Mouse (Mus musculus) liver, adult (tissue): Measurements from ENCODE around the gene Emx1.

ENCODE experiments used
- GATA4 ChIP-seq: IDR thresholded peaks from 2 replicates; pipeline ENCODE4 v1.6.1; 2014; ENCODE audit warnings: mild to moderate bottlenecking, low read length; ENCODE audit not compliant: insufficient replicate concordance

Emx1 gene

GRCm38 (mm10) chr6:85219706-85220105, 32.5 kb downstream of the Emx1 start:
- TF ChIP-seq GATA4 = no peak

DNA sequence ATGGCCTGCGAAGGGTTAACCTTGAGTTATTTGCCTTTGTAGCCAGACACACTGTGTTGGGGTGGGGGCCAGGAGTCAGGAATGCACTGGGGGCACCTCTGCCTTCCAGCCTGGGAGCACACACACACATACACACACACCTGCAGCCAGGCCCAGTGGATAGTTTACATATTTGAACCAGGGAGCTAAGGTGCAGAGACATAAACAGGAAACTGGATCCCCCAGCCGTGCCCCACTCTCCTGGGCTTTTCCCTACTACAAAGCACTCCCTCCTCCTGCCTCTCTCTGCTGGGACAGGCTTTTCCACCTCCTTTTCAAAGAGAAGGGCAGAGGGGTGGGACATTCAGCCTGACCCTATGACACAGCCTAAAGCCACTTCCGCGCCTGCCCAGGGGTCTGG, 33.7 kb downstream of the Emx1 start:
- no peak for TF ChIP-seq GATA4

- TF ChIP-seq GATA4 = no peak
These were observed 35.3 kb downstream of the Emx1 start for GRCm38 (mm10) chr6:85222551-85222950.

GRCm38 (mm10) chr6:85223498-85224150, 36.4 kb downstream of the Emx1 start:
- no peak for TF ChIP-seq GATA4

DNA sequence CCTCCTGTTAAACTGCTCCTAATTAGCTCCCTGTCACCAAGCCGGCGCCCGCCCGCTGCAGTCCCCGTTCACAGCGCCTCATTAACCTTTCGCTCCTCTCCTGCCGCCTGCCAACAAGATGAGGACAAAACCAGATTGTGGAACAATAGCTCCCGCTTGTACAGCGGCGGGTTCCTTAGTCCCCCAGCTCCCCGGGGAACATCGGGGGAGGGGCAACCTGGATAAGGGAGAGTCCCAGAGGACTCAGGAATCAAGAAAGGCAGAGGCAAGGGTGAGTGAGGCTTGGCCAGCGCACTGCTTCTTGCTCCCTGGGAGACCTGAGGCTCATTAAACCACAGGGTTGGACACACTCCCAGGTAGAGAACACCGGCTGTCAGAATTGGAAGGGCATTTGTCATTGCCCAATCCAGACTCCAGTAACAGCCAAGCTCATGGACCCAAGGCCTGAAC, 37.2 kb downstream of the Emx1 start:
- no peak for TF ChIP-seq GATA4

DNA sequence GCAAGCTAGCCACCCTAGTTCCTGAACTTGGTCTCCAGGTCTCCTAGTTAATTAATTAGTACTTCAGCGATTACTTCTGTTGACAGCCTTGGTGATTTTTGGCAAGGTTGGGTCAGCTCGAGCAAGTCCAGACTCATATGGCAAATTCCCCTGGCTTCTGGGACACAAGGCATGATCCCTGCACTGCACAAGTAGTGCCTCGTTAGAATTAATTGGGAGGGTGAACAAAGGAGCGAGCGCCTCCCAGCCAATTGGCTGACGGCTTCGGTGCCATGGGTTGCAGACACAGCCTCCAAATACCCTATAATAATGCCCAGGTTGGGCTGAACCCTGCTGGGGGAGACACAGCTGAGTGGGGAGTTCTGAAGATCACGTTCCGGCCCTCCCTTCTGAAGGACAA, 39.3 kb downstream of the Emx1 start:
- no peak for TF ChIP-seq GATA4

- TF ChIP-seq GATA4 = no peak
These were observed 40.3 kb downstream of the Emx1 start for GRCm38 (mm10) chr6:85227520-85227919.

DNA sequence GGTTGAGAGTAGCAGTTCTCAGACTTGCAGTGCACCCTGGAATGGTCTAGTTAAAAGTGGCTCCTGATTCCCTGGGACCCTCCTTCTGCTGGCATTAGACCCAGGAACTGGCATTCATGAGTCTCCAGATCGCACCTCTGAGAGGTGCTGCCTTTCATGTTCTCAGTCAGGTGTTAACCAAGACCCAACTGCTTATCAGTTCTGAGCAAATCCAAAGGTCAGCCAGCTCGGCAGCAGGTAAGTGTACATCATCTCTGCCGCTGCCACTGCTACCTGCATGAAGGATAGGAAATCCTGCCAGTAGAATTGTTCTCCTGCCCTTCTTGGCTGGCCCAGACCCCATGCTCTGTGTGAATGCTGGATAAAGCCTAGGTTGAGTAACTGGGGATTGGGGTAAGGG, 43.5 kb downstream of the Emx1 start:
- no peak for TF ChIP-seq GATA4

DNA sequence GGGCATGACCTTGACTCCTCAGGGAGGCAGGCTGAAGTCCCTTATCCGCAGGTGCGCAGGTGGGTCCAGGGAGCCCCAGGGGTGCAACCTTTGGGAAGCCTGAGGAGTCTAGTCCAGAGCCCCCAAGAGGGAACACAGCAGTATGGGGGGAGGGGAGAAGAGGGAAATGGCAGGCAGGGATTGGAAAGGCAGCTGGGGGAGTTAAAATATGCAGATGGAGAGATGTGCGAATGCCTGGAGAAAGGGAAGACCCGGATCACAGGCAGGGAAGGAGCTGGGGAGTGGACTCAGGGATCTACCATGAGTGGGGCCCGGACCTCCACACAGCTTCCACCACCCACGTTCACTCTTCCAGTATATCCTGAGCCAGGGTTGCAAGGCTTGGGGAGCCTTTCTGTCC, 44.2 kb downstream of the Emx1 start:
- no peak for TF ChIP-seq GATA4

- no peak for TF ChIP-seq GATA4
These were observed 44.8 kb downstream of the Emx1 start for GRCm38 (mm10) chr6:85232045-85232444.

GRCm38 (mm10) chr6:85232836-85233623, 45.8 kb downstream of the Emx1 start:
- TF ChIP-seq GATA4 = no peak

GRCm38 (mm10) chr6:85234796-85235195, 47.6 kb downstream of the Emx1 start:
- TF ChIP-seq GATA4 = no peak

GRCm38 (mm10) chr6:85237001-85237400, 49.8 kb downstream of the Emx1 start:
- no peak for TF ChIP-seq GATA4

DNA sequence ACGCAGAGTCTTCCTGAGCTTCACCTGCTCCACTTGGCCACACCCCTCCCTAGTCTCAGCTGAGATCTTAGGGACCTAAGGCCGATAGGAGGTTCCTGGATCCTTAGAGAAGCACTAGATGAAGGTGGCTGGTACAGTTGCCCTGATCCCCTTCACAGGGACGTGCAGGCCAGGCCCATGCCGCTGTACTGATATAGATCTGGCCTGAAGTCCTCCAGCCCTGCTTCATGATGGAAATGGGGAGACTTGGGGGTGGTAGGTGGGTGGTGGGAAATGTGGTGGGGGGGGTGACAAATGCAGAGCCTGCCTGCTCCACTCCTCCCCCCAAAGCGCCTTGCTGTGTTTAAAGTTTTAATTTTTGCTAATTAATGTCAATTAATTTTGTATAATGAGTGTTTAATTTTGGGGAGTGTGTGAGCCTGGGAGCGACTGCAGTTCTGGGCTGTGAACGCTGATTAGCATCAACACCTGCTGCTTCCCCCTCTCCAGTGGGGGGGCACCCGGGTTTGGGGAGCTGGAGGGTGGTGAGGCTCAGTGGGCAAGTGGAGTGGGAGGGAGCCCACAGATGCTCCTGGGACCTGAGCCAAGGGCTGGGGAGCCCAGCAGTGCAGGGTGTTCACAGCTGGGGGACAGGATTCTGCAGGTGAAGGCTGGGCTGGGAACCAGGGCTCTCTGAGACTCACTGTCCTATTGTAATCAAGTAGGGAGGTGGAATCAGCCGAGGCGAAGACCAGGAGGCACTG, 50.5 kb downstream of the Emx1 start:
- TF ChIP-seq GATA4 = no peak

DNA sequence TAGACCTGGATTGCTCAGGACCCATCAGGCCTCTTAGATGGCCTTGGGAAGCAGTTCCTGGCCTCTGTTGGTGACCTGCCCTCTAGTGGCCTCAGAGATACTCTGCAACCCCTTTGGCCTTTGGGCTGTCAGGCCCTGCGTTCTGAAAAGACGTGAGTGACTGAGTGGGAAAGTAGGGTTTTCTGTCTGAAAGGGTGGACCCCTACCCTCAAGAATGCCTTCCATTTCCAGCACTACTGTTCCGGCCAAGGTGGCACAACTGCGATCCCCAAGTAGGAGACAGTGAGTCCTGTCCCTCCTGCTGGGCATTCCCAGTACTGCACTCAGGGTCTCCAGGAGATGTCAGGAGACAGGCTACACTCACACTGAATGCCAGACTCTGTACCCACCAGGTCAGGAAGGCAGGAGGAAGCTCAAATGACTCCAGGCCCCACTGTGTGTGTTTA, 51.8 kb downstream of the Emx1 start:
- TF ChIP-seq GATA4 = no peak

- no peak for TF ChIP-seq GATA4
These were observed 62.6 kb downstream of the Emx1 start for GRCm38 (mm10) chr6:85249821-85250220.
